Mouse (Mus musculus) thymus, postnatal 25 days (tissue): ENCODE results near the gene Defb22.

Source experiments
- DNase-seq: peaks from one replicate; pipeline ENCODE4 v3.0.0; 2022

The Defb22 gene

DNA sequence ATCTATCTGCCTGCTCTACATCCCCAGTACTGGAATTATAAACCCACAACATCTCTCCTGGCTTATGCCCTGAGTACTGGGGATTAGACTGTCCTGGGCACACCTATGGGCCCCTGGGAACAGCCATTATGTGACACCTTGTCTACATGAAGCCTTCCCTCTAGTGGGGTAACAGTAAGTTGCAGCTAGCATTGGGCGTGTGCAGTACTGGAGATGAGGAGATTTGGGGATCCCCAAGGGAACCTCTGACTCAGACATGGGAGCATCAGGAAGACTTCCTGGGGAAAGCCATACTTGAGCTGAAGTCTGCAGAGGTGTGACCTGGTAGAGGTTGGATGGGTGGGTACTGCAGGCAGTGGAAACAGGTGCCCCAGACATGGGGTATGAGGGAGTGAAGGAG lies 51.0 kb downstream of the Defb22 start:
- DNase-seq, result no peak

DNA sequence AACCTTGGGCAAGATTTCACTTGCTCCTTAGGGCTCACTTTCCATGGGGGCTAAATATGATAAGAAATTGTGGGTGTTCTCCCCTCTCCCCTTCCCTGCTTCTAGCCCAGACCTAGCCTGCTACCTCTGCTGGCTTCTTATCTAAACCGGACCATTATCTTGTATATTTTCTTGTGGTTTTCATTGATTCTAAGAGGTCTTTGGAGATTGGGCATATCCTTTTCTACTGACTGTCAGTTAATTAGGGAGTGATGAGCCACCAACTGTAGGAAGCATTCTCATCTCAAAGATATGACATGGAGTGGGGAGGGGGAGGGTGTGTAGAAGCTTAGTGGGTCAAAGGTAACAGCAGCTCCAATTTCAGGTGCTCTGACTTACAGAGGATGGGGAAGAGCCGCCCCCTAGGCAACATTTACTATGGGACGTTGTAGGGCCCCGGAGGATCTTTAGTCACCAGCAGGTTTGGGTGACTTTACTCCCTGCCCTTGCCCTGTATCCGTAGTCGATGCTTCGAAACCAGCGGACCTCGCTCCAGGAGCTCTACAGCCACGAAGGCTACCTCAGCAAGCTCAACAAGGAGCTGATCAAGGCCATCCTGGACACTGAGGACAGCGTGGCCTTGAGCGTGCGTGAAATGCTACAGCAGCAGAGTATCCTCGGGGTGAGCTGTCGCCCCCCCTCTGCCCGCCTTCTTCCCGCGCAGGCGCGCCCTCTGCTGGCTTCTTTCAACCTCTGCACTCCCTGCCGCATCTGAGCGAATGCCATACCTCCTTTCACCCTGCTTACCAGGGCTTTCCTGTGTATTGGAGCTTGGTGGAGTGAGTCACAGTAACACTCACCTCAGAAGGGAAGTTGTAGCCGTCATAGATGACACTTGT lies 52.7 kb downstream of the Defb22 start:
- peak; percentile 80 for DNase-seq

- DNase-seq, result no peak
Measured at GRCm38 (mm10) chr2:152436405-152436901, 53.5 kb downstream of the Defb22 start.
